Mouse (Mus musculus) Muller cell, postnatal 12 days (primary cell): Measurements from ENCODE around the gene Negr1.

Experiments
- DNase-seq: peaks from one replicate; pipeline ENCODE4 v3.0.0-alpha.2; 2015; ENCODE audit errors: inconsistent ontology term

Negr1 gene

DNA sequence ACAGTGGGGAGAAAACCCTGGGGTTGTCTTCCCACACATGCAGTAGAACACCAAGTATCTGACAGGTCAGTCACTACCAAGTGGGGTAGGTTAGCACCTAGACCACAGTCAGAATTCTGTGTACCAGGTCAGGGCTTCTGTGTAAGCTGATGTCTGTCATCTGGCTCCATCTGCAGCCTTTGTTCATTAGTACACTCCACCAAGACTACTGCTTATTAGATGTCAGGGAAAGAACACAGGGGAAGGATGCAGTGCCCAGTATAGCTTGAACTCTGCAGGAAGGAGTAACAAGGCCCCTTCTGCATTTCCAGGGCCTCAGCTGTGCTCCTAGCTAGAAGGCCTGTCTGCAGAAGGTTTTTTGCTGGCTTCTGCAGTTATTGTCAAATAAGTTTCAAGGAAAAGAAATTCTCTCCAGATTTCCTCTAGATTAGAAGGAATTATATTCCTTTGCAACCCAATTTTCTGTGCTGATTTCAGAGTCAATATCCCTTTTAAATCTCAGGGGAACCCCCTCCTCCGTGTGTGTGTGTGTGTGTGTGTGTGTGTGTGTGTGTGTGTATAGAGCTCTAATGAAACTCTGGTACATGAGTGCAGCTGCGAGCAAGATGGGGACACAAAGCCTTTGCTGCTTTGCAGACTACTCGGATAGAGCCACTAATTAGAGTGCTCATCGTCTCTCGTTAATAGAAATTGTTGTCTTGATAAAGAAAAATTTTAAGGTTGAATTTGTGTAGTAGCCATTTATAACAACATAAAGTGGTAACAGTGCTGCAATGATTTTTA, 654.5 kb downstream of the Negr1 start:
- peak; percentile 53 for DNase-seq

DNA sequence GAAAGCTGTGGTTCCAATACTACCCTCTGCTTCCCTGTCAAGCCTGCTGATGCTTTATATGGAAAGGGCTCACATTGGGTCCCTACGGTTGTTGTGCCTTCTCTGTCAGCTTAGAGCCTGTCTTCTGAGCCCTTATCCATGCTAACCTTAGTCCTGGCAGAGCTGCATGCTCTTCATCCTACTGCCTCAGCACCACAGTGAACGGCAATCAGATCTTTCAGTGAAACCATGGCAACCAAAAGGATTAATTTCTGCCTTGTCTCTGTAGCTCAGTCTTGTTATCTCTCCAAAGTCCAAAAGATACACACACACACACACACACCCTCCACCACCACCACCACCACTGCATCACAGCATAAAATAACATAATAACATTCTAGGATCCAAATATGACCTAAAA, 656.2 kb downstream of the Negr1 start:
- DNase-seq, result no peak

DNA sequence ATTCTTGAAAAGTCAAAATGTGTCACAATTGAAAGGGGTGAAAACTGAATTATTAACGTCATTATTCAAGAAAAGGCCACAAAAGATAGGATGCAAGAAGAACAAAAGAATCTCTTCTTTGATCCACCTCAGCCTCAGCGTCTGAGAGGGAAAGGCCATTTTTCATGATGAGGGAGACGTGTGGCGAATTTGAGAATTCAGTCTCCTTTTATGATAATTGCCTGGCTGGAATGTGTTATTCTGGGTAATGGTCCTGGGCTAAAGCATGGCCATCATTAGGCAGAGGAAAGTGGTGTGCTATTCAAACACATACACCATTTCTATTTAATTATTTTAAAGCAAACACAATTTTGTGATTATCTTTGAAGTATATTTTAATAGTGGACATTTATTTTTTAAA, 663.3 kb downstream of the Negr1 start:
- no peak for DNase-seq

DNA sequence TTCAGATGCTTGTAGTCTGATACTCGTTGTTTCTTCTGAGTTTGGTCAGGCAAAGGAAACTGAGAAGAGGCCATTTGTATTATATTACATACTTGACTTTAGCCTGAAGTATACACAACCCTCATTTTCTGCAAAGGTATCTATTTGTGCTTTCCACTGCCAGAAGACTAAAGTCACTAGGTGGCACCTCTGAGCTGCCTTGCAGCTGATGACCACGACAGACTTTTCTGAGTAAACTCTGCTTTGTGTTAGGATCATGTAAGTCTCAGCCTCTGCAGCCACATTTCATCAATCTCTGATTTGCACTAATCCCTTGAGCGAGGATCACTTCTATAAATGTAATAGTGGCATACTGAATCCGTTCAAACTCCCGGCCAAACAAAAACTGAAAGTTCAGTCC, 671.1 kb downstream of the Negr1 start:
- DNase-seq, result peak; percentile 30

DNA sequence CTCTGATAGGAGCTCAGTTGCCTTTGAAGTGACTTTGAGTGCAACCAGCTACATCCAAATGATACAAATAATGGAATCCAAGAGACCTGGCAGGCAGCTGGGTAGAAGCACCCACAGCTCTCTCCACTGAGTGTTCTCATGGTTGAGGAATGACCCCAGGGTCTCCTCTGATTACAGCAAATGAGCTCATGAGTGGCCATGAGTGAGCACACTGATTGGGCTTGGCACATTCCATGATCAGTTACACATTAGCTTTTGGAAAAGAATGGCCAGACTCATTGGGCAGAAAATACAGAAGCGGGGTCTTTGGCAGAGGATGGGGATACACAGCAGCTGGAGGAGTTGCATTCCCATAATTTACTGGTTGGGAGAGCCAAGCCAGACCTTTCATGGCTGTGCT, 678.6 kb downstream of the Negr1 start:
- peak; percentile 66 for DNase-seq

DNA sequence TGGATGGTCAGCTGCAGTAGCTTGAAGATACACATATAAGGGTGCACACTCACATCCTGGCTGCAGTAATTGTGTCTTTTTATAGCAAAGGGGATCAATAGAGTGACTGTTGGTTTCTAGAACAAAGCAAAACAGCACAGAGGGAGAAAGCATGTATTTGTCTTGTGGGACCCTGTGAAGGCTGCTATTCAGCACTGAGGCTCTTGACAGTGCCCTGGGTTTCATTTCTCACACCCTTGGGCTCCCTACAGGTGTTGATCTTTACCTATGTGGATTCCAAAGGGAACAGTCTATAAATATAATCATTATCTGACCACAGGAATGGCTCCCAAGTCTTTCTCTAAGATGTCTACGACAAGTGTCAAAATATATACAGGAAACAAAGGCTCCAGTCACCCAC, 693.9 kb downstream of the Negr1 start:
- DNase-seq, result no peak

DNA sequence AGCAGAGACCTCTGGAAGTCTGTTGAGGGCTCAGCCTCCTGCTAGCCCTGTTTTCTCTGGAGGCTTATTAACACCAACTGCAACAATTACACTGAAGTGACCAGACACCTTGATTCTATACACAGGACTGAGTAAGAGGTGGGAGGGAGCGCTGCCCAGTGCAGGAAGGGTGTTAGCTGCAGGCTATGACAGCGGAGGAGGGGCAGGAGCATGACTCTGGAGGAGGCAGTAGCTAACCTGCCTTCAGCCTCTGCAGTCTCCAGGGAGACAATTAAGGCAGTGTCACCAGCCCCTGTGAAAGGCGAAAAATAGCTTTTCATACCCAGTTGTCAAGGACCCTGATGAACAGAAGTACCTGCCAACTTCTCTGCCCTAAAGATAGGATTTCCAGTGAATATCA, 694.3 kb downstream of the Negr1 start:
- no peak for DNase-seq

DNA sequence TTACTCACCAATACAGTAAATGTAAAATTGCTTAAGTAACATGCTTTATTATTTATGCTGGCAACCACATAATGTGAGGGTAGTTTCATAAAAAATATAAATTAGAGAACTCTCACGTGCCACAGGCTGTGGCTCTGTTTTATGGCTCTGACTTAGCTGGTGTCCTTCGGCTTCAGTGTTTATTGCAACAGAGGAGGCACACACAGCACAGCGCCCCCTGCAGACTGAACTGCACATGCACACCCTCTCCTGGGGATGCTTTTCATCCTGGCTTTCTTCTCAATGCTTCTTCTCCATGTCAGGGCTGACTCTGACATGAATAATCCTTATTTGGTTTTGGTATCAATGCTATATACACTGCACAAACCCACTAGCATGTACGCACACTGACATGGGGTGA, 707.1 kb downstream of the Negr1 start:
- no peak for DNase-seq

DNA sequence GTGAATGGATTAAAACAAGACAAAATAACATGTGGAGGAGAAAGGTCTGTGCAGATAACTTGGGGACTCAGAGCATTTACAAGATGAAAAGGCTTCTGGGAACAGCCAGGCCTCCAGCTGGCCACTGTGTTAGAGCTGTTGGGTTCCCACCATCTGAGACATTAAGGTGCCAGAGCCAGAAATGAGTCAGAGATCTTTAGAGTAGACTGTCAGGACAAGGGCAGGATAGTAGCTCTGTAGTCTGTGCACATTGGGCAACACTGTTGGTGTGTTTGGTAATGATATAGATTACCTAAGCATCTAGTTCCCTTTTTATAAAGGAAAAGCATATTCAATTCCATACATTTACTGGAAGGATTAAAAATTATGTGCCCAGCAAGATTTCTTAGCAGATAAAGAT, 710.8 kb downstream of the Negr1 start:
- DNase-seq, result no peak

DNA sequence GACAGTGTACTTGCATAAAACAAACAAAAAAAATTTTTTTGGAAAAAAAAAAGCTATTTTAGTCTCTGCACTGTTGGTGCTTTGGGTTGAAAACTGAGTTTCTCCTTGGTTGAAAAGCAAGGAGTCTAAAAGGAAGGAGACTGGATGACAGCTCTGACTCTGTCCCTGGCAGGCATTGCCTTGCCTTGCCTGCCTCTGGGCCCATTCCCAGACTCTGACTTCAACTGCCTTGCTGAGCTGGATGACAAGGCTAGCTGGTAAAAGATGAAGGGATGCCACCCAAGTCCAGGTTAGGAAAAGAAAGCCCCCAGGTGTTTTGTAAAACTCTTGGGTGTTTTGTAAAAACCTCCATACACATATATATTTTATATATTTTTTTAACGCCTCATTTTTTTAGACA, 712.5 kb downstream of the Negr1 start:
- no peak for DNase-seq

DNA sequence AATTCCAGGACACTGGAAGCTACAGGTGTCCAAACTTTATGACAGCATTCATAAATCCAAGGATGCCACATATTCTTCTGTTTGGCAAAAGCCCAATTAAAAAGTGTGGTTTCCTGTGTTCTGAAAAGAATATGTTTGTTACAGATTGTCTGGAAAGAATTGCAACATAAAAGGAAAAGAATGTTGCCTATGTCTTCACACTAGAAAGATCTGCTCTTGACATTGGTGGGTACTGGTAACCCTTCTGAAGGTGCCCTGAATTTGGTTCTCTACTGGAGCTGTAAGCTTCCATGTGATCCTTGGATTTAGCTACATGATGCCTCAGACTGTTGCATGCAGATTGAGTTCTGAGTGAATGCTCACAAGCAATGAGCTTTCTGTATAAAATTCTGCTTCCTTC, 718.1 kb downstream of the Negr1 start:
- DNase-seq, result no peak

DNA sequence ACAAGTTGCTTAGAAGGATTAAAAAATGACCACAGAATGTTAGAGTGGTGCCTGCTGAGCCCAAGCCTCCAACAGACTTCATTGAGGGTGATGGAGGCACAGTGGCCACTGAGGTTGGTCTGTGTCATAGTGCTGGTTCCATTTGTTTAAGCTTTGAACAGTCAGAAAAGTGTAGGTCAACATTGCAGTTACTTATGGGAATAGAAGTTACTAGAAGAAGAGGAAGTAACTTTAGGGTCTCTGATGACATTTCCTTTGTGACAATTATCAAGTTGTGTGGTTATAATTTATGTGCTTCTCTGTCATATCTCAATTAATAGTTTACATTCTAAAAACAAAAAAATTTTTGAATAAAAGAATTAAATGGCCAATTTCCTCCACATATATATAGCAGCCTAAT, 719.7 kb downstream of the Negr1 start:
- DNase-seq, result no peak

DNA sequence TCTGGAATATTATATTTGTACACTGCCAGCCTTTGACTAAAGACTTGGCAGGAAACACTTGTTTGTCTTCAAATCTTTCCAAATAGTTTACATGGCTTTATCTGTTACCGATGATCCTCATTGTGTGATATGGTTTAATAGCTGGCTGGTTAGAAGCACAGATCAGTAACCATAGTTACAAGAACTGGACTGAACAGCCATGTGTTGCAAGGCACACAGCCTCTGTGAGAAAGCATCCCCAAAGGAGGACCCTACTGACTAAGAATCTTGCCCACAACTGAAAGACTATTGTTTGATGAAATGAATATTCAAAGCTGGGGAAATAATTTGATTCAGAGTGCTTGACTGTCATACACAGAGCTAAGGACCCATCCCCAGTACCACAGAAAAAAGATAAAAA, 729.7 kb downstream of the Negr1 start:
- DNase-seq, result peak; percentile 8

DNA sequence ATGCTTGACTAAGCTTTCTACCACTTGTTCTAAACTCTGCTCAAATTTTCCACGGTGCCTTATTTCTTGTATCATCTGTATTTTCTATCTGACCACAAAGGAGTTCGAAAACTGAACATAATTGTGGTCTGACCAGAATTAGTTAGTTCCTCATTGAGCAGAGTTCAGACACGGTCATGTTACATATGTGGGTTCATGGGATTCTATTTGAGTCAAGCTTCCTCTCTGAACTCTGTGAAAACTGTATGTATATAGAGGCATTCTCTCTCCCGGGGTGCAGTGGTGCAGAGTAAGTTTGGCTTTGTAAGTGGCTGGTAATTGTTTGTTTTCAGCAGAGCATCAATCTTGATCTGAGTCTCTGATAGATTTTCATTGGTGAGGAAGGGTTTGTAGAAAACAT, 735.6 kb downstream of the Negr1 start:
- no peak for DNase-seq

DNA sequence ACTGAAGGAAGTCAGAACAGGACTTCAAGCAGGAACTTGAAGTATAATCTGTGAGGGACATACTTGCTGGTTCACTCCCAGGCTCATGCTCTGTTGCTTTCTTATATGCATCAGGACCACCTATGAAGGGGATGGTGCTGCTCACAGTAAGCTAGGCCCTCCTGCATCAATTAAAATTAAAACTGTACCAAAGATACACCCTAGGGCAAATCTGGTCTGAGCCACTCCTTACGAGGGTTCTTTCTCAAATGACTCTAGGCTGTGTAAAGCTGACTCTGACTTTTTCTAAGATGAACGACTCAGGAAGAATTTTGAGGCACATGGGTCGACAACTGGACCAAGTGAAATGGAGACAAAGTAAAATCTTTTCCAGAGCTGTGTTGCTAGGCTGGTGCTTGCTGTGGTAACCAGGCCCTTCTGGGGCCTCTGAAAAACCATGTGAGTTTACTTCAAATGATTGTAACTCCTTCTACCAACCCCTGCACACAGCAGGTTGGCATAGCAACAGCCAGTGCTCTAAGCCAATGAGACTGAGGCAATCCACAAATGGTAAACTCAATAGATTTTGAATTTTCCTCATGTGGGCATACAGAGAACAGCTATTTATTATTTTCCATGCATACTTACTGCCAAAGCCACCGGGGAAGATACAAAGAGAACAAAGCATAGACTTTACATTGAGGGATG, 742.0 kb downstream of the Negr1 start:
- no peak for DNase-seq

DNA sequence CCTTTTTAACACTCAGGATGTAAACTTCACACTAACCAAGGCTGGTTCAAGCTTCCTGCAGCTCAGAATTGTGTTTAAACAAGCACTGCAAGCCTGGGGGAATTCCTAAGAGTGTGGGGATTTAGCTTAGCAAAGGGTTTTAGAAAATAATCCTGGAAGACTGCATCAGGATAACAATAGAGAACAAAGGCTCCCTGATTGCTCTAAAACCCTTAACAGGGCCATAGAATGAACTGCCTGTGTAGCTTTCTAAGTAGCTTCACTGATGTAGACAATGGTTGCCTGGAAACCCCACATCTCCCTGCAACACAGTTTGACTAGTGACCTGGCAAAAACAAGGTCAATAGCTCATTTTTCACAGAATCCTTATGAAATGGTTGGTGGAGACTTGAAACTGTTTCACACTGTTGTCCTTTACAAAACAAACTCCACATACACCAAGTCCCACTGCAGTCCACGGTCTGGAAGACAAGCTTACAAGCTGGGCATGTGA, 759.5 kb downstream of the Negr1 start:
- peak; percentile 12 for DNase-seq

DNA sequence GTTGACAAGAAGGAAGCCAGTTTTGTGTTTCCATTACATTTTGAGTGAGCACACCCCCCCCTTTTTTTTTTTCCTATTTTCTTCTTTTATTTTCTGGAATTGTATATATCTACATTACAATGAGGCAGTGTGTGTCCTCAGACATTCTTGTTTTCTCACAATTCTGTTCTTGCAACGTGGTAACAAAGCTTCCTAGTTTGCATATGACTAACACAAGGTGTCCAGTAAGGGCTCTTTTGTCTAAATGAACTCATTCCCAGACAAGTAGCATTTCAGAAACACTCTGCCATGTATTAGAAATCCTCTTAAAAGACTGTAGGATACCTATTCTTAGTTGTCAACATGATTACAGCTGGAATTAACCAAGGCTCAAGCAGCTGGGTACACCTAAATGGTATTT, 760.2 kb downstream of the Negr1 start:
- no peak for DNase-seq

DNA sequence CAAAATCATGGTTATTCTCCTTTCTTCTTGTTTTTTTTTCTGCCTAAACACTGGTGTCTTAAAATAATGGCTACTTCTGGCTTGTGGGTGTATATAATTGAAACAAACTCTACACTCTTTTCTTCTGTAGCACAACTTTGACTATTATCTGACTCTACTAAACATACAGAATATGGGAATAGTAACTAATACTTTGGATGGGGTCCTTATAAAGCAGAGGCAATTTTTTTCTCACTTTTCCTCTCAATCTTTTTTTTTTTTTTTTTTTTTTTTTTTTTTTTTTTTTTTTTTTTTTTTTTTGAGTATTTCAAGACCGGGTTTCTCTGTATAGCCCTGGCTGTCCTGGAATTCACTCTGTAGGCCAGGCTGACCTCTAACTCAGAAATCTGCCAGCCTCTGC, 772.6 kb downstream of the Negr1 start:
- DNase-seq, result no peak

DNA sequence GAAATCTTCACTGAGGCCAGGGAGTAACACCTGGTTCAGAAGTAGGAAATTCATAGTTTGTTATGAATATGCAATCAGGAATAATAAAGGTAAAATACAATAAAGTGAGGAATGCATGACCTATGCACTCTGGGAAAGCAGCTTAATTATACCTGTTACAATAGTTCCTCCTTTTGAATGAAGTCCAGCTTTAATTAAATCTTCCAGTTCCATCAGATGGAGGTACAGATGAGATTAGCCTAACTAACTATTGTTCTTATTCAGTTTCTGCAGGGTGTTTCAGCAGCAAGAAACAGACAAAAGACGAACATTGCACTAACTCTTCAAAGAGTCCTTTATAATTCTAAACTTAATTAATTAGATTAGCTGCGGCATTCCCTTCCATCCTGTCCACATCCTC, 787.9 kb downstream of the Negr1 start:
- DNase-seq, result no peak

DNA sequence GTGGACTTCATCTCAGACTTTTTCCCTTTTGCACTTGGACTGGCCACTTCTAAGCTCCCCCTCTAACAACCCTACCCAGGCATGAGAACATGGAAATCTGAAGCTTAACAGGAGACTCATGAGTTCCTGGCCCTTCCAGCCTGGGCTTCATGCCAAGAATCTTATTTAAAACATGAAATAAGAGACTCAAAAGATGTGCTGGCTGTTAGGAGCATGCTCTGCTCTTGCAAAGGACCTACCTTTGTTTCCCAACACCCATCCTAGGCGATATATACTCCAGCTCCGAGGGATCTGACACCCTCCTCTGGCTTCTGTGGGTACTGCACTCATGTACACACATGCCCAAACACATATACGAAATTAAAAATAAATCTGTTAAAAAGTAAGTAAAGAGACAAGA, 797.3 kb downstream of the Negr1 start:
- peak; percentile 14 for DNase-seq

DNA sequence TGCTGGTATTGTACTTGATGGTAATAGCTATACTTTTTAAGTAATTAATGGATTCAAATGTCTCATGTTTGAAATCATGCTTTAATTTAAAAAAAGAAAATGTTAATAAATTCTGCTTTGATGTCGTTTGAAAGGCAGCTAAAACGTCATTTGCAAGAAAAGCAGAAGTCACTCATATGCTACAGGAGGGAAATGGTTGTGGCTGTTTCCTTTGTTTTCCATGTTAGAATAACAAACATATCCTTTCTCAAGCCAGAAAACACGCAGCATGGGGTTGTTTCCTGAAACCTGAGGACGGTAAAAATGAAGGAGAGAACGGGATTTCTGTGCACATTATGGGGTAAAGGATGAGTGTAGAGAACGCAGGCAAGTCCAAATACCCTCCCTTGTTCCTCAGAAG, 798.2 kb downstream of the Negr1 start:
- DNase-seq, result no peak
